Mouse (Mus musculus) heart, embryonic 13.5 days (tissue): ENCODE measurements around the gene Gm4981. TPM values are rescaled to one million over a fixed set of nuclear protein-coding genes. Genes with fewer than 3 reads are reported as not detected.

ENCODE experiments used
- polyA plus RNA-seq: library from polyadenylated mRNA; unstranded; fragments of >200 nt; fragmentation: Nextera tagmentation; extraction: Ambion mirVana; gene quantifications from 2 replicates; pipeline ENCODE4 v1.2.1, GENCODE M21; 2015

Gene Gm4981
- polyA plus RNA-seq, 1 experiment from 2014 or later: not detected

Other genes with a start within 250 kb of the Gm4981 start
- gene AW822073, start 11.8 kb downstream of the Gm4981 start, polyA plus RNA-seq: not detected in 2 replicates
- gene Duxf3, start 4.0 kb downstream of the Gm4981 start, polyA plus RNA-seq: not detected in 2 replicates
- 45.3 and 48.2 TPM in 2 replicates for gene Gcc2, start 18.8 kb upstream of the Gm4981 start, polyA plus RNA-seq
- gene Lims1, start 86.8 kb upstream of the Gm4981 start, polyA plus RNA-seq: 160 and 177 TPM in 2 replicates
- gene Ranbp2, start 210.2 kb upstream of the Gm4981 start, polyA plus RNA-seq: 14.0 and 15.2 TPM in 2 replicates